Mouse (Mus musculus) MEL (cell line): ENCODE measurements around the gene Ube2i.
A peak's percentile ranks its signal among the peaks of the same experiment; 100 is the strongest.

Experiments
- CHD1 ChIP-seq: IDR thresholded peaks from 2 replicates; pipeline ENCODE4 v1.6.1; 2012; ENCODE audit warnings: low read depth, mild to moderate bottlenecking, inconsistent platforms, low read length, improper control_type of control experiment
- CTCF ChIP-seq, 3 experiments: IDR thresholded peaks in 2 of 3; conservative IDR thresholded peaks in 1 of 3; 2 replicates each; pipeline ENCODE4 v1.5.1; 2011 to 2012; ENCODE audit warnings: low read length in 3 of 3, low read depth in 2 of 3, mild to moderate bottlenecking in 2 of 3, improper control_type of control experiment in 1 of 3, inconsistent platforms in 1 of 3, mixed read lengths in 1 of 3, moderate library complexity in 1 of 3; ENCODE audit not compliant: control insufficient read depth in 1 of 3, insufficient read depth in 1 of 3, poor library complexity in 1 of 3, severe bottlenecking in 1 of 3
- EP300 ChIP-seq, 2 experiments: IDR thresholded peaks; 2 replicates each; pipeline ENCODE4 v1.6.1; 2011; ENCODE audit warnings: improper control_type of control experiment in 2 of 2, low read length in 2 of 2, low read depth in 1 of 2, mild to moderate bottlenecking in 1 of 2
- GABPA ChIP-seq: IDR thresholded peaks from 2 replicates; pipeline ENCODE4 v1.6.1; 2012; ENCODE audit warnings: low read depth, mild to moderate bottlenecking, inconsistent platforms, low read length, improper control_type of control experiment, moderate library complexity
- GATA1 ChIP-seq: IDR thresholded peaks from 2 replicates; pipeline ENCODE4 v1.6.1; 2011; ENCODE audit warnings: low read depth, low read length, improper control_type of control experiment
- MAFK ChIP-seq: IDR thresholded peaks from 2 replicates; pipeline ENCODE4 v1.6.1; 2011; ENCODE audit warnings: low read depth, mild to moderate bottlenecking, low read length, improper control_type of control experiment, borderline replicate concordance
- MXI1 ChIP-seq: IDR thresholded peaks from 2 replicates; pipeline ENCODE4 v1.6.1; 2011; ENCODE audit warnings: mild to moderate bottlenecking, low read depth, low read length, improper control_type of control experiment
- MYC ChIP-seq: IDR thresholded peaks from 2 replicates; pipeline ENCODE4 v1.6.1; 2011; ENCODE audit warnings: low read depth, mild to moderate bottlenecking, low read length, improper control_type of control experiment, moderate library complexity
- TAL1 ChIP-seq: IDR thresholded peaks from 2 replicates; pipeline ENCODE4 v1.6.1; 2012; ENCODE audit warnings: mild to moderate bottlenecking, inconsistent platforms, low read length, moderate library complexity, mixed read lengths
- ZC3H11A ChIP-seq: IDR thresholded peaks from 2 replicates; pipeline ENCODE4 v1.6.1; 2012; ENCODE audit warnings: low read depth, mild to moderate bottlenecking, inconsistent platforms, low read length, improper control_type of control experiment
- ZMIZ1 ChIP-seq: IDR thresholded peaks from 2 replicates; pipeline ENCODE4 v1.6.1; 2012; ENCODE audit warnings: low read depth, mild to moderate bottlenecking, inconsistent platforms, low read length, improper control_type of control experiment, moderate library complexity

- no peak for TF ChIP-seq EP300 (IDR thresholded peaks at IDR 0.05; ENCODE audit: low read depth in 1 of 2, low read length in 2 of 2)
- TF ChIP-seq TAL1 = no peak
- peak; percentile 89 to 92 (median 91) for TF ChIP-seq CTCF (IDR thresholded peaks at IDR 0.05 in 2 of 3, conservative IDR thresholded peaks at IDR 0.05 in 1 of 3; ENCODE audit: control insufficient read depth in 1 of 3, insufficient read depth in 1 of 3, low read depth in 2 of 3, low read length in 3 of 3, poor library complexity in 1 of 3, severe bottlenecking in 1 of 3)
- TF ChIP-seq GABPA = no peak
- TF ChIP-seq MYC = peak; percentile 53
- no peak for TF ChIP-seq CHD1
- TF ChIP-seq MXI1 = no peak
- TF ChIP-seq ZC3H11A = peak; percentile 57
- TF ChIP-seq GATA1 = no peak
- no peak for TF ChIP-seq MAFK
- TF ChIP-seq ZMIZ1 = no peak
Measured at GRCm38 (mm10) chr17:25288842-25289241, 14.4 kb upstream of the Ube2i start.
